In genomic region chr4:133700905-133701368, GRCm38 (mm10) we compare ENCODE assay signal across 8 mouse cellular contexts. TPM values are rescaled to one million over a fixed set of nuclear protein-coding genes. Genes with fewer than 3 reads are reported as not detected.
DNase-seq lines count a peak whose midpoint lies in the region; ATAC-seq and TF ChIP-seq lines count a peak whose summit lies in the region.

No protein-coding gene starts in this region.

- 5% methylated on average over 11 of the region's 11 CpGs for WGBS in cerebellum, adult 2 months
- WGBS in kidney, embryonic 15.5 days, result 69% methylated on average over 11 of the region's 11 CpGs
- WGBS in lung, embryonic 14.5 days, result 59% methylated on average over 11 of the region's 11 CpGs

- no peak for TF ChIP-seq POLR2A in cerebellum, adult 2 months (IDR thresholded peaks at IDR 0.05; ENCODE audit: borderline replicate concordance, insufficient read depth, low read length)

- H3K27ac ChIP-seq in cerebellum, adult 2 months (ENCODE audit: insufficient read depth, low read length), result 0 out of 2 replicates have a peak overlapping the region, but pooled peaks have one; percentile 27
- H3K27ac ChIP-seq in kidney, embryonic 15.5 days, result 0 out of 2 replicates have a peak overlapping the region, but pooled peaks have one; percentile 10
- peak overlapping the region; percentile 28; the same call in 1 of the 2 replicates for H3K27ac ChIP-seq in lung, embryonic 14.5 days (ENCODE audit: low read depth)

- H3K36me3 ChIP-seq in kidney, embryonic 15.5 days, result peaks cover 93% of the 10 kb centered on the region
- H3K36me3 ChIP-seq in lung, embryonic 14.5 days (ENCODE audit: insufficient read depth), result peaks cover 70% of the 10 kb centered on the region

- no peak overlapping the region for H3K4me2 ChIP-seq in kidney, embryonic 15.5 days
- H3K4me2 ChIP-seq in lung, embryonic 14.5 days, result no peak overlapping the region

- H3K4me3 ChIP-seq in cerebellum, adult 2 months (replicated peaks; ENCODE audit: insufficient read depth, low read depth, low read length), result no peak overlapping the region
- no peak overlapping the region for H3K4me3 ChIP-seq in kidney, embryonic 15.5 days (replicated peaks)
- no peak overlapping the region for H3K4me3 ChIP-seq in lung, embryonic 14.5 days (ENCODE audit: low read depth, low read length)

- H3K9me3 ChIP-seq in kidney, embryonic 15.5 days (replicated peaks), result no peaks in the 10 kb centered on the region
- H3K9me3 ChIP-seq in lung, embryonic 14.5 days (ENCODE audit: low read depth, low read length), result no peaks in the 10 kb centered on the region

- no peak for ATAC-seq in kidney, embryonic 15.5 days (replicated peaks; ENCODE audit: low FRiP score)
- peak; percentile 87 for ATAC-seq in lung, embryonic 14.5 days (ENCODE audit: insufficient read depth)

- DNase-seq in cerebellum, adult 2 months, result peak; percentile 58 to 65
- no peak for DNase-seq in cerebellum, postnatal 4 days (ENCODE audit: low spot score in 2 of 2)
- peak; percentile 49 for DNase-seq in adrenal gland, adult 8-10 months
- DNase-seq in gastrocnemius, postnatal 10 days, result peak; percentile 56
- peak; percentile 78 for DNase-seq in lung, embryonic 14.5 days
- peak; percentile 80 for DNase-seq in testis, postnatal 10 days (ENCODE audit: low spot score)
- no peak for DNase-seq in spleen, adult 12 weeks (ENCODE audit: low spot score)

- TF ChIP-seq CTCF in cerebellum, adult 2 months (IDR thresholded peaks at IDR 0.05; ENCODE audit: borderline replicate concordance, insufficient read depth, low read depth, low read length), result no peak
- TF ChIP-seq CTCF in lung, embryonic 14.5 days (IDR thresholded peaks at IDR 0.05; ENCODE audit: low read depth), result no peak

- no peaks in the 10 kb centered on the region for H3K27me3 ChIP-seq in cerebellum, adult 2 months (ENCODE audit: control insufficient read depth, insufficient read depth, low read length)
- H3K27me3 ChIP-seq in kidney, embryonic 15.5 days, result no peaks in the 10 kb centered on the region
- H3K27me3 ChIP-seq in lung, embryonic 14.5 days (ENCODE audit: insufficient read depth, low read length), result no peaks in the 10 kb centered on the region

- H3K4me1 ChIP-seq in cerebellum, adult 2 months (ENCODE audit: control insufficient read depth, insufficient read depth, low read length), result peaks cover 26% of the 10 kb centered on the region
- peaks cover 22% of the 10 kb centered on the region for H3K4me1 ChIP-seq in kidney, embryonic 15.5 days
- peaks cover 2% of the 10 kb centered on the region; the same call in 1 of the 2 replicates for H3K4me1 ChIP-seq in lung, embryonic 14.5 days (ENCODE audit: insufficient read depth)

- no peak overlapping the region for H3K9ac ChIP-seq in kidney, embryonic 15.5 days
- H3K9ac ChIP-seq in lung, embryonic 14.5 days, result no peak overlapping the region

RNA-seq across cellular contexts. Expression of gene Pigv, which starts 28.5 kb away (rescaled TPM):
- 10.8 and 11.1 TPM in 2 replicates for polyA plus RNA-seq in cerebellum, adult 2 months (2012; rRNA removed)
- 10 to 100 TPM; 26.0 to 31.0 (median 27.3) TPM for total RNA-seq in adrenal gland, adult 8-10 months (2022)
- 10 to 100 TPM; 10.2 to 10.6 TPM for total RNA-seq in gastrocnemius, postnatal 10 days (2021)
- 19.9 and 20.2 TPM in 2 replicates for polyA plus RNA-seq in kidney, embryonic 15.5 days (2015; fragmentation: Nextera tagmentation; extraction: Ambion mirVana)
- polyA plus RNA-seq in lung, embryonic 14.5 days (2014; fragmentation: Nextera tagmentation; extraction: Ambion mirVana), result 13.9 and 14.5 TPM in 2 replicates

RNA-seq across cellular contexts. Expression of gene Zdhhc18, which starts 51.0 kb away (rescaled TPM):
- 51.8 and 58.7 TPM in 2 replicates for polyA plus RNA-seq in cerebellum, adult 2 months (2012; rRNA removed)
- total RNA-seq in adrenal gland, adult 8-10 months (2022), result 10 to 100 TPM; 17.9 to 39.5 (median 29.0) TPM
- total RNA-seq in gastrocnemius, postnatal 10 days (2021), result 10 to 100 TPM; 21.6 to 27.6 TPM
- polyA plus RNA-seq in kidney, embryonic 15.5 days (2015; fragmentation: Nextera tagmentation; extraction: Ambion mirVana), result 2.5 and 3.8 TPM in 2 replicates
- 5.5 and 9.9 TPM in 2 replicates for polyA plus RNA-seq in lung, embryonic 14.5 days (2014; fragmentation: Nextera tagmentation; extraction: Ambion mirVana)

RNA-seq across cellular contexts. Expression of gene Arid1a, which starts 55.6 kb away (rescaled TPM):
- 49.4 and 52.2 TPM in 2 replicates for polyA plus RNA-seq in cerebellum, adult 2 months (2012; rRNA removed)
- total RNA-seq in adrenal gland, adult 8-10 months (2022), result 10 to 100 TPM; 50.7 to 84.3 (median 61.1) TPM
- total RNA-seq in gastrocnemius, postnatal 10 days (2021), result 10 to 100 TPM; 33.5 to 44.1 TPM
- 33.5 and 36.1 TPM in 2 replicates for polyA plus RNA-seq in kidney, embryonic 15.5 days (2015; fragmentation: Nextera tagmentation; extraction: Ambion mirVana)
- polyA plus RNA-seq in lung, embryonic 14.5 days (2014; fragmentation: Nextera tagmentation; extraction: Ambion mirVana), result 40.1 and 44.7 TPM in 2 replicates

Comparison
In these comparisons a context has a peak if more than half of its experiments do, and no peak if none do; other contexts are left out.
1. DNase-seq: peak in cerebellum, adult 2 months (2 of 2), adrenal gland, adult 8-10 months (single experiment), gastrocnemius, postnatal 10 days (single experiment), lung, embryonic 14.5 days (single experiment) and testis, postnatal 10 days (single experiment); none in cerebellum, postnatal 4 days (0 of 2) and spleen, adult 12 weeks (single experiment).
2. Peak in every context shown above with its lines, with median percentiles within 50 percentile points of each other: H3K27ac ChIP-seq.